Comparison of ENCODE assay signal across 32 mouse cellular contexts in the genomic region with DNA sequence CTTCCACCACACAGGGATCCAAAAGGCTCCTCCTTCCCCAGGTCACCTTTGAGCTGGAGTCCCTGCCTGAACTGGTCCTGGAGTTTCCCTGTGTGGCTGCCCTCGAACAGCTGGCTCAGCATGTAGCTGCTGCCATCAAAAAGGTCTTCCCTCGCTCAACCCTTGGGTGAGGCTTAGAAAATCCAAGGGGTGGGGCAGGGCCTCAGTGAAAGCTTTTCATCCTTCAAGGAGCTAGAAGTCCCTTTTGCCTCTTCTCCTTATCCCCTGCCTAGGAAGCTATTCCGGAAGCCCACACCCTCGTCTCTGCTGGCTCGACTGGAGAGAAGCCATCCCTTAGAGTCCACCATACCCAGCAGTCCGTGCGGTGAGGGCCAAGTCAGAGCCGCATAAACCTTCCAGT. TPM values are rescaled to one million over a fixed set of nuclear protein-coding genes. Genes with fewer than 3 reads are reported as not detected.
DNase-seq lines count a peak whose midpoint lies in the region; ATAC-seq and TF ChIP-seq lines count a peak whose summit lies in the region.
"Had no signal": no experiment of that assay in that cellular context is flagged by ENCODE, and none has a peak within 500 bp of the region (broad histone marks: within the 10 kb centered on the region; RNA-seq: fewer than 3 reads in every experiment).

No protein-coding gene starts in this region.

- TF ChIP-seq CTCF in thymus, adult 2 months (IDR thresholded peaks at IDR 0.05; ENCODE audit: borderline replicate concordance, control insufficient read depth, extremely low read depth, insufficient read depth, low read length, poor library complexity) = no peak
- no peak for TF ChIP-seq CTCF in ES-Bruce4 (IDR thresholded peaks at IDR 0.05; ENCODE audit: low read depth, low read length)
- no peak for TF ChIP-seq CTCF in midbrain, postnatal 0 days (IDR thresholded peaks at IDR 0.05)

- no peak for ATAC-seq in midbrain, postnatal 0 days (ENCODE audit: low FRiP score)
- ATAC-seq: activated CD4-positive, CD25-positive, alpha-beta regulatory T cell, adult 4 months; forebrain, embryonic 14.5 days; forebrain, embryonic 16.5 days; Patski had no signal

- no peaks in the 10 kb centered on the region for H3K9me3 ChIP-seq in ES-Bruce4 (replicated peaks; ENCODE audit: control insufficient read depth, insufficient read depth, low read length, poor library complexity, severe bottlenecking)
- no peaks in the 10 kb centered on the region for H3K9me3 ChIP-seq in midbrain, postnatal 0 days (ENCODE audit: low read length)
- H3K9me3 ChIP-seq: embryonic facial prominence, embryonic 13.5 days; embryonic facial prominence, embryonic 15.5 days; forebrain, embryonic 10.5 days; forebrain, embryonic 12.5 days; G1E had no signal

- peak overlapping the region; percentile 26; the same call in 1 of the 2 replicates for H3K9ac ChIP-seq in ES-Bruce4 (ENCODE audit: low read depth, poor library complexity, severe bottlenecking)
- no peak overlapping the region for H3K9ac ChIP-seq in midbrain, postnatal 0 days (replicated peaks; ENCODE audit: low read length, poor library complexity, severe bottlenecking)
- H3K9ac ChIP-seq: embryonic facial prominence, embryonic 13.5 days; embryonic facial prominence, embryonic 15.5 days; forebrain, embryonic 12.5 days had no signal

- no peaks in the 10 kb centered on the region for H3K27me3 ChIP-seq in thymus, adult 2 months (ENCODE audit: control insufficient read depth, insufficient read depth, low read length)
- no peaks in the 10 kb centered on the region for H3K27me3 ChIP-seq in ES-Bruce4 (ENCODE audit: control insufficient read depth, insufficient read depth, low read length, poor library complexity, severe bottlenecking)
- no peaks in the 10 kb centered on the region for H3K27me3 ChIP-seq in midbrain, postnatal 0 days (ENCODE audit: insufficient read depth, low read length)
- H3K27me3 ChIP-seq: embryonic facial prominence, embryonic 13.5 days; embryonic facial prominence, embryonic 15.5 days; forebrain, embryonic 12.5 days; Patski had no signal

- WGBS in thymus, adult 2 months = 91% methylated on average over 8 of the region's 8 CpGs
- WGBS in midbrain, postnatal 0 days = 57% methylated on average over 8 of the region's 8 CpGs

- peaks cover 35% of the 10 kb centered on the region for H3K4me1 ChIP-seq in thymus, adult 2 months (replicated peaks; ENCODE audit: control insufficient read depth, insufficient read depth, low read length)
- H3K4me1 ChIP-seq in ES-Bruce4 (ENCODE audit: control insufficient read depth, insufficient read depth, low read length) = peaks cover 3% of the 10 kb centered on the region
- H3K4me1 ChIP-seq in midbrain, postnatal 0 days (ENCODE audit: insufficient read depth, low read length) = no peaks in the 10 kb centered on the region
- H3K4me1 ChIP-seq: forebrain, embryonic 12.5 days had no signal

- TF ChIP-seq POLR2A in thymus, adult 2 months (IDR thresholded peaks at IDR 0.05; ENCODE audit: control insufficient read depth, extremely low read depth, insufficient read depth, low read length, poor library complexity) = no peak
- no peak for TF ChIP-seq POLR2A in ES-Bruce4 (IDR thresholded peaks at IDR 0.05; ENCODE audit: insufficient read depth, low read length)

- H3K36me3 ChIP-seq in thymus, adult 2 months (ENCODE audit: control insufficient read depth, insufficient read depth, low read length) = peaks cover 57% of the 10 kb centered on the region
- peaks cover 7% of the 10 kb centered on the region; the same call in 1 of the 2 replicates for H3K36me3 ChIP-seq in ES-Bruce4 (ENCODE audit: control insufficient read depth, insufficient read depth, low read length, poor library complexity, severe bottlenecking)
- H3K36me3 ChIP-seq in midbrain, postnatal 0 days (ENCODE audit: insufficient read depth, low read length) = peaks cover 18% of the 10 kb centered on the region

- TF ChIP-seq EP300 in ES-Bruce4 (IDR thresholded peaks at IDR 0.05; ENCODE audit: insufficient read depth, low read depth, low read length) = no peak

- no peak overlapping the region for H3K4me2 ChIP-seq in midbrain, postnatal 0 days (ENCODE audit: low read depth, low read length, poor library complexity, severe bottlenecking)
- H3K4me2 ChIP-seq: embryonic facial prominence, embryonic 13.5 days; embryonic facial prominence, embryonic 15.5 days; forebrain, embryonic 12.5 days had no signal

- H3K27ac ChIP-seq in thymus, adult 2 months (ENCODE audit: control insufficient read depth, insufficient read depth, low read length) = peak overlapping the region; percentile 95; the same call in 1 of the 2 replicates
- H3K27ac ChIP-seq in ES-Bruce4 (ENCODE audit: insufficient read depth, low read length) = peak overlapping the region; percentile 0; the same call in 1 of the 2 replicates
- H3K27ac ChIP-seq in midbrain, postnatal 0 days (ENCODE audit: low read depth, low read length) = no peak overlapping the region
- H3K27ac ChIP-seq: embryonic facial prominence, embryonic 13.5 days; embryonic facial prominence, embryonic 15.5 days; forebrain, embryonic 10.5 days; forebrain, embryonic 12.5 days had no signal

- DNase-seq in thymus, adult 2 months = no peak
- DNase-seq in thymus, postnatal 4 days = no peak
- DNase-seq in CD4-positive helper T cell, adult 2 months (ENCODE audit: low read depth, low spot score) = peak; percentile 9
- peak; percentile 62 for DNase-seq in R1 (ENCODE audit: low read depth, low spot score)
- no peak for DNase-seq in midbrain, postnatal 0 days (ENCODE audit: low spot score)
- no peak for DNase-seq in kidney, adult 9 months
- DNase-seq in lung, adult 18-20 months = no peak
- DNase-seq: adrenal gland, adult 8-10 months; adrenal gland, postnatal 14 days; B cell, adult 2 months; cerebellum, adult 11 months; cerebellum, adult 18-20 months; cerebellum, adult 8-10 months; cerebellum, adult 9-11 months; cerebellum, postnatal 14 days; cerebellum, postnatal 36 days; embryo, embryonic 11 days had no signal

- H3K4me3 ChIP-seq in thymus, adult 2 months (ENCODE audit: control insufficient read depth, insufficient read depth, low read length) = no peak overlapping the region
- peak overlapping the region; percentile 13; the same call in 1 of the 2 replicates for H3K4me3 ChIP-seq in ES-Bruce4 (ENCODE audit: low read depth, low read length)
- H3K4me3 ChIP-seq in midbrain, postnatal 0 days (ENCODE audit: low read depth, low read length) = no peak overlapping the region
- H3K4me3 ChIP-seq: embryonic facial prominence, embryonic 13.5 days; embryonic facial prominence, embryonic 15.5 days; erythroblast, embryonic 14.5 days; forebrain, embryonic 10.5 days; forebrain, embryonic 12.5 days had no signal

RNA-seq across cellular contexts. Expression of a gene that starts 1.4 kb away (rescaled TPM):
- polyA plus RNA-seq in thymus, adult 2 months (2012; rRNA removed) = 408 and 419 TPM in 2 replicates
- polyA plus RNA-seq in ES-Bruce4 (2011; ENCODE audit: insufficient read depth, insufficient read length, low read depth, missing spikeins) = 4.7 and 5.6 TPM in 2 replicates
- total RNA-seq in midbrain, postnatal 0 days (2014; rRNA removed) = 5.4 and 5.6 TPM in 2 replicates
- polyA plus RNA-seq in midbrain, postnatal 0 days (2015; fragmentation: Nextera tagmentation; extraction: Ambion mirVana) = 35.1 and 36.0 TPM in 2 replicates

RNA-seq across cellular contexts. Expression of a gene that starts 13.4 kb away (rescaled TPM):
- 118 and 122 TPM in 2 replicates for polyA plus RNA-seq in thymus, adult 2 months (2012; rRNA removed)
- 30.1 and 36.7 TPM in 2 replicates for polyA plus RNA-seq in ES-Bruce4 (2011; ENCODE audit: insufficient read depth, insufficient read length, low read depth, missing spikeins)
- 20.6 and 32.0 TPM in 2 replicates for total RNA-seq in midbrain, postnatal 0 days (2014; rRNA removed)
- 84.7 and 93.0 TPM in 2 replicates for polyA plus RNA-seq in midbrain, postnatal 0 days (2015; fragmentation: Nextera tagmentation; extraction: Ambion mirVana)

RNA-seq across cellular contexts. Expression of a gene that starts 13.4 kb away (rescaled TPM):
- polyA plus RNA-seq in thymus, adult 2 months (2012; rRNA removed) = 29.7 and 30.7 TPM in 2 replicates
- 10.4 and 10.9 TPM in 2 replicates for polyA plus RNA-seq in ES-Bruce4 (2011; ENCODE audit: insufficient read depth, insufficient read length, low read depth, missing spikeins)
- total RNA-seq in midbrain, postnatal 0 days (2014; rRNA removed) = 99.3 and 110 TPM in 2 replicates
- 71.4 and 73.4 TPM in 2 replicates for polyA plus RNA-seq in midbrain, postnatal 0 days (2015; fragmentation: Nextera tagmentation; extraction: Ambion mirVana)

RNA-seq across cellular contexts. Expression of a gene that starts 19.9 kb away (rescaled TPM):
- not detected in 2 replicates for polyA plus RNA-seq in thymus, adult 2 months (2012; rRNA removed)
- polyA plus RNA-seq in ES-Bruce4 (2011; ENCODE audit: insufficient read depth, insufficient read length, low read depth, missing spikeins) = not detected in 2 replicates
- total RNA-seq in midbrain, postnatal 0 days (2014; rRNA removed) = not detected in 2 replicates
- 0.44 and 0.50 TPM in 2 replicates for polyA plus RNA-seq in midbrain, postnatal 0 days (2015; fragmentation: Nextera tagmentation; extraction: Ambion mirVana)
- total RNA-seq: adrenal gland, adult 18-20 months; adrenal gland, adult 8-10 months; adrenal gland, postnatal 14 days; adrenal gland, postnatal 4 days; common myeloid progenitor, adult 5-6 weeks; G1E had no signal
- polyA plus RNA-seq: activated CD4-positive, CD25-positive, alpha-beta regulatory T cell, adult 4 months; brain, embryonic 14.5 days; erythroblast, embryonic 14.5 days had no signal

RNA-seq across cellular contexts. Expression of a gene that starts 20.5 kb away (rescaled TPM):
- polyA plus RNA-seq in thymus, adult 2 months (2012; rRNA removed) = 46.7 and 53.9 TPM in 2 replicates
- polyA plus RNA-seq in ES-Bruce4 (2011; ENCODE audit: insufficient read depth, insufficient read length, low read depth, missing spikeins) = 18.6 and 20.1 TPM in 2 replicates
- 9.8 and 11.2 TPM in 2 replicates for total RNA-seq in midbrain, postnatal 0 days (2014; rRNA removed)
- polyA plus RNA-seq in midbrain, postnatal 0 days (2015; fragmentation: Nextera tagmentation; extraction: Ambion mirVana) = 15.4 and 15.6 TPM in 2 replicates

Comparison
In these comparisons a context has a peak if more than half of its experiments do, and no peak if none do; other contexts are left out.
1. DNase-seq: peak in CD4-positive helper T cell, adult 2 months (single experiment) and R1 (single experiment); none in thymus, adult 2 months (single experiment), thymus, postnatal 4 days (single experiment), midbrain, postnatal 0 days (single experiment), kidney, adult 9 months (single experiment) and lung, adult 18-20 months (0 of 2).
2. RNA of a gene that starts 1.4 kb away (polyA plus RNA-seq): 408 to 419 TPM in thymus, adult 2 months; 35.1 to 36.0 TPM in midbrain, postnatal 0 days and 4.7 to 5.6 TPM in ES-Bruce4; every median in the first group is over 10 times any median in the second.